Mouse (Mus musculus) hindbrain, embryonic 12.5 days (tissue): ENCODE measurements around the gene Prkci. TPM values are rescaled to one million over a fixed set of nuclear protein-coding genes. Genes with fewer than 3 reads are reported as not detected.

Experiments
- ATAC-seq: fragments of 200-750 bp; cut with Nextera tagmentation; 2 replicates; pipeline ENCODE4 v1.8.0; 2017; ENCODE audit warnings: moderate TSS enrichment; ENCODE audit not compliant: low FRiP score
- H3K27ac ChIP-seq: fragments of 300-500 bp; sonication (generic); 2 replicates; pipeline ENCODE4 v1.5.1; 2016; ENCODE audit warnings: mild to moderate bottlenecking
- H3K27me3 ChIP-seq: fragments of 300-500 bp; sonication (generic); 2 replicates; pipeline ENCODE4 v1.6.1; 2016; ENCODE audit warnings: mild to moderate bottlenecking
- H3K36me3 ChIP-seq: fragments of 300-500 bp; sonication (generic); 2 replicates; pipeline ENCODE4 v1.6.1; 2016; ENCODE audit warnings: mild to moderate bottlenecking
- H3K4me1 ChIP-seq: fragments of 300-500 bp; sonication (generic); 2 replicates; pipeline ENCODE4 v1.6.1; 2016
- H3K4me2 ChIP-seq: fragments of 300-500 bp; sonication (generic); replicated peaks from 2 replicates; pipeline ENCODE4 v1.6.1; 2016; ENCODE audit warnings: mild to moderate bottlenecking
- H3K4me3 ChIP-seq: fragments of 300-500 bp; sonication (generic); 2 replicates; pipeline ENCODE4 v1.5.1; 2016; ENCODE audit warnings: mild to moderate bottlenecking
- H3K9ac ChIP-seq: fragments of 300-500 bp; sonication (generic); 2 replicates; pipeline ENCODE4 v1.6.1; 2016; ENCODE audit warnings: mild to moderate bottlenecking, moderate library complexity
- H3K9me3 ChIP-seq: fragments of 300-500 bp; sonication (generic); replicated peaks from 2 replicates; pipeline ENCODE4 v1.6.1; 2016; ENCODE audit warnings: mild to moderate bottlenecking
- WGBS: fragments of 180-500 bp; shearing (Covaris S2); methylation state at CpG from one replicate; pipeline ENCODE4 v1.1.7; 2016; 5-methylcytosine and 5-hydroxymethylcytosine counted together
- microRNA-seq: library from miRNA; unstranded; fragments of <30 nt; microRNA quantifications from one replicate; pipeline ENCODE4, GENCODE M21; 2017
- polyA plus RNA-seq: library from polyadenylated mRNA; unstranded; fragments of >200 nt; fragmentation: Nextera tagmentation; extraction: Ambion mirVana; gene quantifications from 2 replicates; pipeline ENCODE4 v1.2.1, GENCODE M21; 2016

Gene Prkci
- polyA plus RNA-seq, 1 experiment from 2014 or later = 38.6 TPM

- ATAC-seq = no peak
- 0 out of 2 replicates have a peak, but pooled peaks cover 3% of the 10 kb centered on the region for H3K36me3 ChIP-seq
- H3K9me3 ChIP-seq = no peaks in the 10 kb centered on the region
- peak overlapping the region; percentile 99 for H3K27ac ChIP-seq
- H3K4me2 ChIP-seq = peak overlapping the region; percentile 72
- H3K4me1 ChIP-seq = peaks cover 50% of the 10 kb centered on the region
- peak overlapping the region; percentile 97 for H3K9ac ChIP-seq
- 43% methylated on average over 10 of the region's 10 CpGs for WGBS
- no peaks in the 10 kb centered on the region for H3K27me3 ChIP-seq
- H3K4me3 ChIP-seq = peak overlapping the region; percentile 97
Measured at GRCm38 (mm10) chr3:31096155-31097101, 100.9 kb downstream of the Prkci start.

- no peaks in the 10 kb centered on the region for H3K27me3 ChIP-seq
- H3K36me3 ChIP-seq = 0 out of 2 replicates have a peak, but pooled peaks cover 3% of the 10 kb centered on the region
- H3K4me1 ChIP-seq = peaks cover 52% of the 10 kb centered on the region
- no peak overlapping the region for H3K27ac ChIP-seq
- 85% methylated on average over 13 of the region's 13 CpGs for WGBS
- peak overlapping the region; percentile 27 for H3K9ac ChIP-seq
- peak overlapping the region; percentile 46 for H3K4me2 ChIP-seq
- no peak for ATAC-seq
- no peaks in the 10 kb centered on the region for H3K9me3 ChIP-seq
- H3K4me3 ChIP-seq = peak overlapping the region; percentile 18
Measured at GRCm38 (mm10) chr3:31097102-31097720, 101.7 kb downstream of the Prkci start.

- 63% methylated on average over 11 of the region's 11 CpGs for whole genome bisulfite sequencing
- no peaks in the 10 kb centered on the region for H3K27me3 ChIP-seq
- peak overlapping the region; percentile 27; the same call in 1 of the 2 replicates for H3K9ac ChIP-seq
- H3K27ac ChIP-seq = no peak overlapping the region
- H3K4me1 ChIP-seq = peaks cover 49% of the 10 kb centered on the region
- H3K4me2 ChIP-seq = peak overlapping the region; percentile 46
- H3K9me3 ChIP-seq = no peaks in the 10 kb centered on the region
- H3K4me3 ChIP-seq = peak overlapping the region; percentile 18
- H3K36me3 ChIP-seq = 0 out of 2 replicates have a peak, but pooled peaks cover 3% of the 10 kb centered on the region
- no peak for ATAC-seq
Measured at GRCm38 (mm10) chr3:31097976-31098375, 102.4 kb downstream of the Prkci start.

DNA sequence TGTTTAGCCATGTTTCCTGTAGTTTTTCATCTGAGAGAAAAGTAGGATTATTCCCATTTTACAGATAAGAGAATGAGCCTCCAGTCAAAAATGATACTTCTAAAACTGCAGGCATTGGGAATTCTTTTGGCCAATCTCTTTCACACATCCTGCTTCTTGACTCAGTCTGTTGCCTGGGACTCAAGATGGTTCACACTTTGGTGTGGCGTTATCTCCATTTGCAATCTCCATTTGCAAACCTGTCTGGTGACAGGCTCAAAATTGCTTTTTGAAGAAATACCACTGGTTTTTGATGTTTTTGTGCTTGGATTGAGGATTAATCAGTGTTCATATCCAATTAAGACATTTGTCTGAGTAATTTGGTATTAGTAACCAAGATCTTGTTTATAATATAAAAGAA is 103.0 kb downstream of the Prkci start:
- Histone ChIP-seq H3K4me3 (peak overlapping the region; percentile 8), H3K9ac (no peak overlapping the region), H3K36me3 (0 out of 2 replicates have a peak, but pooled peaks cover 3% of the 10 kb centered on the region), H3K27ac (no peak overlapping the region), H3K4me2 (peak overlapping the region; percentile 46), H3K9me3 (no peaks in the 10 kb centered on the region), H3K4me1 (peaks cover 46% of the 10 kb centered on the region), H3K27me3 (no peaks in the 10 kb centered on the region)
- ATAC-seq = no peak
- 78% methylated on average over 1 of the region's 1 CpGs for WGBS

DNA sequence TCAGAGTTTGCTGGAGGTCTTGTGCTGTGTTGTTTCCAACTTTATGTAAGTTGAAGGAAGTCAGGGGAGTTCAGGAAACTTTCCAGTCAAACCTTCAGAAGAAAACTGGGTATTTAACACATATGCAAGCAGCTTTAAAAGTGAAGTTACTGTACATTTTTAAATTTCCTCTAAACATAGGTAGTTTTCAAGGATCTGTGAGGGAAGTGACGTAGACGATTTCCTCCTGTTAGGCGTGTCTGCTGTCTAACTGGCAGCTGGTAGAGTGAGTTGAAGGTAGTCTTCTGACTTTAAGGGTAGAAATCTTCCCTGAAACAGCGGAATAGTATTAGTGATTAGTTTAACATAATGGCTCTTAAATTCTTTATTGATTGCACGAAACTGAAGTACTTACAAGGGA is 104.5 kb downstream of the Prkci start:
- H3K4me1 ChIP-seq = peaks cover 54% of the 10 kb centered on the region
- ATAC-seq = no peak
- H3K9ac ChIP-seq = no peak overlapping the region

DNA sequence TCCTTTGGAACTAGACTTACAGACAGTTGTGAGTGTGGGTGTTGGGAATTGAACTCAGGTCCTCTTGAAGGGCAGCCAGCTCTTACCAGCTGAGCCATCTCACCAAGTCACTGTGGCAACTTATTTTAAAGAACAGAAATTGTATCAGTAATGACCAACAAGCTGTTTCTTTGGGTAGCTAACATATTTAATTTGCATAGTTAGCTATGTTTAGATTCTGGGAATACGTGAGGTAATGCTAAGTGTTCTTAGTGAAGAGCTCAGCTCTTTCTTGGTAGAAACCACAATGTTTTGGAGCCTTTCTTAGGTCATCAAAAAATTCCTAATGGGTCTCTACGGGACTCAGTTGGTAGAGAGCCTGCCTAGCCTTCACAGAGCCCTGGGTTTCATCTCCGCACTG is 105.3 kb downstream of the Prkci start:
- Histone ChIP-seq H3K4me3 (no peak overlapping the region), H3K27me3 (no peaks in the 10 kb centered on the region), H3K4me1 (peaks cover 54% of the 10 kb centered on the region), H3K27ac (no peak overlapping the region), H3K4me2 (0 out of 2 replicates have a peak overlapping the region, but pooled peaks have one; percentile 11), H3K9ac (no peak overlapping the region), H3K9me3 (no peaks in the 10 kb centered on the region), H3K36me3 (0 out of 2 replicates have a peak, but pooled peaks cover 3% of the 10 kb centered on the region)
- 97% methylated on average over 3 of the region's 3 CpGs for WGBS
- ATAC-seq = no peak

More for the DNA sequence above, 104.5 kb downstream of the Prkci start:
- H3K4me3 ChIP-seq = peak overlapping the region; percentile 5; the same call in 1 of the 2 replicates
- WGBS = 86% methylated on average over 5 of the region's 5 CpGs
- no peak overlapping the region for H3K27ac ChIP-seq
- H3K36me3 ChIP-seq = 0 out of 2 replicates have a peak, but pooled peaks cover 3% of the 10 kb centered on the region
- H3K4me2 ChIP-seq = peak overlapping the region; percentile 48
- no peaks in the 10 kb centered on the region for H3K27me3 ChIP-seq
- H3K9me3 ChIP-seq = no peaks in the 10 kb centered on the region

Small RNA genes lying within 50 kb of the gene (microRNA-seq; reads per million reads assigned to microRNA genes)
- not detected for gene Mir7008

Other genes with a start within 250 kb of the Prkci start
- gene Samd7, start 249.5 kb upstream of the Prkci start, polyA plus RNA-seq = not detected in 2 replicates
- gene Sec62, start 202.9 kb upstream of the Prkci start, polyA plus RNA-seq = 93.2 and 101 TPM in 2 replicates
- 1.3 and 2.4 TPM in 2 replicates for gene Gpr160, start 139.8 kb upstream of the Prkci start, polyA plus RNA-seq
- 6.5 and 8.1 TPM in 2 replicates for gene Phc3, start 26.3 kb upstream of the Prkci start, polyA plus RNA-seq
- gene Skil, start 99.3 kb downstream of the Prkci start, polyA plus RNA-seq = 51.9 and 52.8 TPM in 2 replicates
- 31.2 and 31.3 TPM in 2 replicates for gene Cldn11, start 154.2 kb downstream of the Prkci start, polyA plus RNA-seq